Mouse (Mus musculus): ENCODE data around the gene Sema5a.

The Sema5a gene

DNA sequence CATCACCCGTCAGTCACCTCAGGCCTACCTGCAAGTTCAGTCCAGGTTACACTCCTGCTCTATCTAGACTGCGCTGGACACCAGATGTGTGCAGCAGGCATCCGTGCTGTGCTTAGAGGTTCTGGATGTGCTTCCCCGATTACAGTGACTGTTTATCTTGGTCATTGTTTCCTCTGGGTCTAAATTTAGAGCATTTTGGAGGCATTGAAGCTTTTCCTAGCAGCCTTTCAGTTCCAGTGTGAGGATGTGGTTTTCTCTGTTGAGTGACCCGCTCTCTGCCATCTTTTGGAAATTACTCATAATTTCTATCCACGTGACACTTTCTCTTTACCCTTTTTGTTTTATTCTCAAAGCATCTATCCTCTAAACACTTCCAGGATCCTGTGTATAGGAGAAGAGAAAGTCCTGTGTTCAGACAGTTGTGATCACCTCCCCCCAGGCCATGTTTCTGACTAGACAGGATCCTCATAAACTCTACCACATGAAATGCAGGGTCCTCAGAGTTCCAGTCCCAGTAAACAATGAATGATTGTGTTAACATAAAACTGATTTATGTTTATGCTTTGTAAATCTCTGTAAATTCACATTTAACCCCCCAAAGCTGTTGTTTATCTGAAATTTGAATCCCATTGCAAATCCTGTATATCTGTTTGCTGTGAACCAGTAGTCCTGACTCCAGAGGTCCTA is 62.1 kb downstream of the Sema5a start:
- DNase-seq (ENCODE audit: extremely low spot score, low spot score) = no peak

- DNase-seq (ENCODE audit: extremely low spot score, low spot score) = no peak
Measured at GRCm38 (mm10) chr15:32310834-32311233, 66.2 kb downstream of the Sema5a start.

DNA sequence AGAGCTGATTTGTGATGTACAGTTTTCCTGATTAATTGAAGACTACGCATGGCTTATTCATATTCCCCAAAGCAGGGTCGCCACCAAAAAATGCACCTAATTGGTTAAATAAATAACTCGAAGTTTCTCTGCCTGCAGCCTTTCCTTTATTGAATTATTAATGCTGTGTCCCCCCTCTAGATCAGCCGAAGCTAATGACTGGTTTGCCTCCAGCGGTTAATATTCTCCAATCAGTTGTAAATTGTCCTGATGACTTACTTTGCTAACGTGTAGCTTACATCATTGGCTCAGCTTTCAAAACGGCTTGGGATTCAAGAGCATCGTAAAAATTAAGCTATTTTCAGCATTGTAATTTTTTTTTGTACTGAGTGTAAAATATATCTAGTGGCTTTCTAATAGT is 66.7 kb downstream of the Sema5a start:
- no peak for DNase-seq (ENCODE audit: extremely low spot score, low spot score)

GRCm38 (mm10) chr15:32317074-32317473 is 72.5 kb downstream of the Sema5a start:
- DNase-seq (ENCODE audit: extremely low spot score, low spot score) = no peak

DNA sequence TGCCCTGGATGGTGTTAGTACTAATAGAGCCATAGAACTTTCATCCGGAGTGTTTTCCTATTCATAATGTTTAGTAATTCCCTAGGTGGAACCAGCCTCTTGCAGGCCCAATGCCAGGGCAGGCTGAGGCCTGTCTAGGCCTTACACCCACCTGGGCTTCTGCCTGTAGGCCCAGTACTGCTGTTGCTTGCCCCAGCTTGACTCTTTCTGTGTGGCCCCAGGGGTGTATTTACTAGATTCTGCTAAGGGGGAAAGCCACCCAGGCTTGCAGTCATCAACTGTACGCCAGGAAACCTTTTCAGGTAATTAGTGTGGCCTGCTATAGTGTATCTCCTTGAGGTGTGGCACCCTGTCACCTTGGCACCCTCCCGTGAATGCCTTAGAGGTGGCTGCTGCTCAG is 76.1 kb downstream of the Sema5a start:
- no peak for DNase-seq (ENCODE audit: extremely low spot score, low spot score)

- no peak for DNase-seq (ENCODE audit: extremely low spot score, low spot score)
Measured at GRCm38 (mm10) chr15:32322455-32323220, 78.0 kb downstream of the Sema5a start.

DNA sequence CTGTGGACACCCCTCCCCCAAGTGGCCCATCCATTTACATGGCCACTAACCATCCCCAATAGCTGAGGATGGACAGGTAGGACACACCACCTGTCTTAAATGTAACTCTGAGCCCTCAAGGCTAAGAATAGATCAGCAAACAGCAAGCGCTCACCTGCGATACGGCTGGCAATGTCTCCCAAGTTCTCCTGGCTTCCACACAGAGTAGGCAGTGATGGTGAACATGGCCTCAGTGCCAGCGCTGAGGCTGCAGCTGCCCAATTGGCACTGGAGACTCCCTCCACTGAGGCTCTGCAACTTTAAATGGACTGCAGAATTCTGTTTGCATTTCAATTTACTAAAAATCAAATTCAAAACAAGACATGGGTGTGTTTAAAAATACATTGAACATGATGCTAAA is 78.6 kb downstream of the Sema5a start:
- DNase-seq (ENCODE audit: extremely low spot score, low spot score) = no peak

DNA sequence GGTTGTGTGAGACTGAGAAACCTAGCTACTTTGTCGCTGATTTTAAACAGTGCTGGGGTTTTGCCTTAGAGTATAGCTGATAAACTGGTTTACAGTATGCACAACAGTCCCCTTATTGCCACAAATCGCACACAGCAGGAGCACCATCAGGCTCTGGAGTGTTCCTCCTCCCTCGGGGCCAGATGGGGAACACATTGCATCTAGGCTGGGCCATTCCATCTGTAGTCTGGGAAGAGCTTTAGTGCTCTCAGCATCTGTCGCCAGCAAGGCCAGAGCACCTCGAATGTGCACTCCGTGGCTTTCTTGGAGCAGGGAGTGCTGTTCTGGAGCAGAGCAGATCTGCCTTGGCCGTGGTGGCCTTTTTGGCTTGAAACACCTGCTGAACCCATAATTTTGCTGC is 79.5 kb downstream of the Sema5a start:
- no peak for DNase-seq (ENCODE audit: extremely low spot score, low spot score)

DNA sequence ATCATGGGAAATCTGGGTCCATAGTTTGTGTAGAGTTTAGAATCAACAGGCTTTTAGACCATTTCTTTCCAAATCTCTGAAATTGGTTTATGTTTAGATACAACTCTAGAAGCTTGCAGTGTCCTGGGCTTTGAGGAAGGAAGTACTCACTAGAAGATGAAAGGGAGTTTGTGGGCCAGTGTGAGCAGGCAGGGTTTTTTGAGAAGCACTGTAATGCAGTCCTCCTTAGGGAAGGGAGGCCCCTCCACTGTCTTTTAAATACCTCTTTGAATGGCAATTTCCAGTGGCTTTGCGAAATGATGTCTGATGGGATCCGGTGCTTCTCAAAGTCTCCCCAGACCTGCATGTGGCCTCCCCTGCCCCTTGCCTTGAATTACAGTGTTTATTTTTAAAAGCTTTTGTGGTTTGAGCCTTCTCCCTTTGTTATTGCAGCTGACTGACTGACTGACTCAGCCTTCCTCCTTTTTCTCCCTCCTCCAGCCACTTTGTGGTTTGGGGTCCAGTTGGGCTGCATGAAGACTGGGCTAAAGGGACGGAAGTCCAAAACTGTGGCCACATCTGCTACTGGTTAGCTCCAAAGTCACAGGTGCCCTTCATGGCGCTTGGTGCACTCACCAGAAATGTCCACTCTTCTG is 83.9 kb downstream of the Sema5a start:
- no peak for DNase-seq (ENCODE audit: extremely low spot score, low spot score)

DNA sequence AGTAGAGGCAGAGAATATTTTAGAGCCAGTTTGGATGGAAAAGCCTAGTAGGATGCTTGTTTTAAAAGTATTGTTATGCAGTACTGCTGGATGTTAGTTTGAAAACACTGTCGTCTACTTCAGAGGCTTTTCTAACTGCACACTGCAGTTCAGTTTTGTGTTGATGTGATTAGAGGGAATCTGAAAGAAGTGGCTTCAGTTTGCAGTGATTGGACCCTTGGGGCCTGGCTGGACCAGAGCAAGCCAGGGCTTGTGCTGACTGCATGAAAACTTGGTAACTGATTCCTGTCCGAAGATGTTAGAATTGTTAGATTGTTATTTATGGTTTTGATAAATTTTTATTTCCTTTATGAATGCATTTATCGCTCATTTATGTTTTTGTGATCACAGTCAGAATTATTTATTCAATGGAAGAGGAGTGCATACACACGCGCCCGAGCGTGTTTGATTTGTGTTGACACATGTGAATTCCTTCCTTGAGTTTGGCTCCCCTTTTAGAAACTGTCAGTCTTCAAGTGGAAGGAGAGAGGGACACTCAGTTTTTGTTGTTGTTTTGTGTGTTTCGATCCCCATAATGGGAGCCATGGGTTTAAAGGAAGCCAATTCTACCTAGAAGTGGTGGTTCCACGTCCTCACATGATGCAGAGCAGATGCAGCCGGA is 85.2 kb downstream of the Sema5a start:
- DNase-seq (ENCODE audit: extremely low spot score, low spot score) = no peak

DNA sequence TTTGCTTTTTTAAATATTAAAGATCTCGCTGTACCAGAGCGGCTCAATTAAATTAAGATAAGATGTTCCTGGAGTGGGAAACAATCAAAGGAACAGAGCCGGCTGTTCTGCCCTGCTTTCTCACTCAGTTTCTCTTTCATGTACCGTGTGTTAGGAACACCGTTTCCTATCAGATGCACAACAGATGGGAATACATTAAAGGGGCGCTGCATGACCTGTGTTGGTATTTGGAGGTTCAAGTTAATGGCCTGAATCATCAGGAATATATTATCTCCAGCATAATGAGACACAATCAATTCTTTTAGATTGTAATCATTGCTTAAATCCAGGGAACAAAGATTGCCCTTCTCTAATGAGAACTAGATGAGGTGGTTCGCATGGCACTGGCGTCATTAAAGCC is 85.8 kb downstream of the Sema5a start:
- no peak for DNase-seq (ENCODE audit: extremely low spot score, low spot score)

- DNase-seq (ENCODE audit: extremely low spot score, low spot score) = no peak
Measured at GRCm38 (mm10) chr15:32331037-32331436, 86.4 kb downstream of the Sema5a start.

DNA sequence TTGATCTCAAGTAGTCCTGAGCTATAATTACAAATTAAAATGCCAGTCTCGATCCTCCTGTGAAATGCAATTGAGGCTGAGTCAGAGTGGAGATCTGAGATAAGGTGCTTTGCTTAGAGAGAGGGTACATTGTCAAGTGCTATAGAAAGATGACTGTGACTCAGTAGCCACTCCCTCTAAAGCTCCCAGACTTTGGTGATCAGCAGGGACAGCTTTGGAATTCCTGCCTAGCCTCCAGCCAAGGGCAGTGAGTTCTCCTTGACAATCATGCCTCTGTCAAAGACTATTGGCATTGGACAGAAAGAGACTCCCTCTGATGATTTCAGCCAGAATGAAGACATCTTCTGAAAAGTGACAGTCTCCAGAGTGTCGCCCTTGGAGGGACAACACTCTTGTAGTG is 88.8 kb downstream of the Sema5a start:
- DNase-seq (ENCODE audit: extremely low spot score, low spot score) = no peak

DNA sequence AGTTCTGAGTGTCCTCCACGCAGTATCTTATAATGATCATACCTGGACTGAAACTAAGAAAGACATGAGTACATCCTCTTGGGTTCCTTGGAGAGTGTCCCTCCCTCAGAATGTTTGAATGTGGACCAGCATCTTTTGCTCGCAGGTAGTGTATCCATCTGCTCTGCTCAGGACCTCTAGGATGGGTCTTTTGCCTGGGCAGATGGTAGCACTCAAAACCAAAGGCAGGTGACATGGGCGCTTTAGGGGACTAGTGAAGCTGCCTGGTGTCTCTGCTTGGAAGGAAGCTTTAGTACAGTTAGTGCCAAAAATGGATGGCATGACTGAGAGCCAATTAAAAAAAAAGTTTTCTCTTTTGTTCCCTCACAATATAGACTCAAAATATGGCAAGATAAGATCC is 93.2 kb downstream of the Sema5a start:
- DNase-seq (ENCODE audit: extremely low spot score, low spot score) = no peak

DNA sequence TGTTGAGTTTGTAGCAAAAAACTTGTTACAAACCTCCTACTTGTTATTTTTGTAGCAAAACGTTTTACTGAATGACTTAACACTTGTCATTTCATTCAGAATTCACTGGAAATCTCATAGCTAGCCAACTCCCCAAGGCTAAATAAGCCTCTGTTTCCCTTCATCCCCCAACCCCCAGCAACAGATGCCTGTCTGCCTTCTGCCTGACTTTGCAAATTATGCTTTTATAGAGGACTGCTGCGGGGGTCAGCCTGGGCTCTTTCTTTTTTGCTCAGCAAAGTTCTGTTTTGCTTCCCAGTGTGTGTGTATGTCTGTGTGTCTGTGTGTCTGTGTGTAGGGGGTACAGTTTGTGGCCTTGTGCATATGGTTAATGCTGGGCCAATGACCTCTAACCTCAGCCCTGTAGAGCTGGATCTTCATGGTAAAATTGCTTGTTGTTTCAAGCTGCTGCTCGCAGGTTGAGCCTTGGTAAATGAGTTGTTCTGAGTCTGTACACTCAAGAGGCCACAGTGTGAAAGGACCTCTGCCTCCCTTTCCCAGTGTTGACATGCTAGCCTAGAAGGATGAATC is 94.2 kb downstream of the Sema5a start:
- DNase-seq (ENCODE audit: extremely low spot score, low spot score) = no peak

GRCm38 (mm10) chr15:32339426-32339825 is 94.8 kb downstream of the Sema5a start:
- DNase-seq (ENCODE audit: extremely low spot score, low spot score) = no peak

GRCm38 (mm10) chr15:32341423-32341822 is 96.8 kb downstream of the Sema5a start:
- no peak for DNase-seq (ENCODE audit: extremely low spot score, low spot score)

DNA sequence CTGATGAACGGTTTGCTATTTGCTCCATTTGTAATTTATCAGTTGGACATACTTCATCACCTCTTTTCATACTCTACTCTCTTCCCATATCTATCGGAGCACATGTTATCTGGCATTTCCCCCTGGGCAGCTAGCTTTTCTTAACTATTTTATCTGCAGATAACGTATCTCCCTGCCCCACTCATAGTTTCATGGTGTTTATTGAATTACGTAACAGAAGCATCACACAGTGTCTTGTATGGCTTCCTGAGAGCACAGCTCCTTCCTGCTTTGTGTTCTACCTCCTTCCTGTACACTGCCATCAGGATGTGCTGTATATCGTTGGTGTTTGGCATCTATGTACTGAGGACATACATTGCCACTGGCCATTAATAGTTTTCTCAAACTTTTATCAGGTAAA is 98.9 kb downstream of the Sema5a start:
- DNase-seq (ENCODE audit: extremely low spot score, low spot score) = no peak

DNA sequence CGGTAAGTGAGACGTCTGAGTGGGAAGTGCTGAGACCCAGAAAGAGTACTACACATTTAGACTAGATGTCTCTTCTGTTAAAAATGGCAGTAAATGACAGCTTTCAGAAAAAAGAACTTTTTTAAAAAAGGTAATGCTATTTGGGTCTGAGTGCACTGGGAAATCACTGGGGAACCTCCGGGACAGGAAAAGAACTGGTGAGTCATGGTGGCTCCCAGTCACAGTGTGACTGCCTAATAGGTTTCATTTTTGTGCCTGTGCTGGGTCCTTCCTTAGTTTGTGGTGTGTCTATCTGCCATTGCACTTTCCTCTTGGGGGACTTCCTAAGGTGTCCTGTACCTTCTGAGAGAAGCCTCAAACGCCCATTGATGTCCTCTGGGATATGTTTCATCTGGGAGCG is 102.7 kb downstream of the Sema5a start:
- no peak for DNase-seq (ENCODE audit: extremely low spot score, low spot score)

GRCm38 (mm10) chr15:32349276-32349675 is 104.7 kb downstream of the Sema5a start:
- DNase-seq (ENCODE audit: extremely low spot score, low spot score) = no peak

DNA sequence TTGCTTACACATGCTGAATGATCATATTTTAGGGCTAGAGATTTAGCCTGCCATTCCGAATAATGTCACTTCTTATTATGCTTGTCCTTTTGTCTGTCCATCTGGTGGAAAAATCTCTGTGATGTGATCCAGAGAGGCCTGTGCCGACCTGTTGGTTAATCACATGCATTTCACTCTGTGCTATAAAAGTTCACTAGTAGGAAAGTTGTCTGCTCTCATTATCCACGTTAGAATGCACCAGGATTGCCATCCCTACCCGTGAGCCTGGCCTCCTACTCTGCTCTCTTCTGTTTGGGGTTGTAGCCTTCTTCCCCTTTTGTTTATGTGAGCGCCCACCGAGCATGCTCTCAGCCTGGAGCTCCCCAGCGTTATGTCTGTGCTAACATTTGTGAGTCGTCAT is 108.4 kb downstream of the Sema5a start:
- no peak for DNase-seq (ENCODE audit: extremely low spot score, low spot score)

- no peak for DNase-seq (ENCODE audit: extremely low spot score, low spot score)
Measured at GRCm38 (mm10) chr15:32353513-32353912, 108.9 kb downstream of the Sema5a start.

All from neural tube, embryonic 10.5 days (tissue).